ENCODE assay signal across 8 mouse cellular contexts in genomic region chr9:13297122-13297667, GRCm38 (mm10). TPM values are rescaled to one million over a fixed set of nuclear protein-coding genes. Genes with fewer than 3 reads are reported as not detected.
DNase-seq lines count a peak whose midpoint lies in the region; ATAC-seq and TF ChIP-seq lines count a peak whose summit lies in the region.

No protein-coding gene starts in this region.

- no peaks in the 10 kb centered on the region for H3K27me3 ChIP-seq in kidney, embryonic 15.5 days
- no peaks in the 10 kb centered on the region for H3K27me3 ChIP-seq in forebrain, embryonic 15.5 days
- no peaks in the 10 kb centered on the region for H3K27me3 ChIP-seq in limb, embryonic 12.5 days
- no peaks in the 10 kb centered on the region for H3K27me3 ChIP-seq in small intestine, adult 2 months (ENCODE audit: control insufficient read depth, insufficient read depth, low read length)

- ATAC-seq in kidney, embryonic 15.5 days (replicated peaks; ENCODE audit: low FRiP score): peak; percentile 1; the same call in 1 of the 2 replicates
- no peak for ATAC-seq in forebrain, embryonic 15.5 days (replicated peaks)
- no peak for ATAC-seq in limb, embryonic 12.5 days (ENCODE audit: insufficient number of reproducible peaks, insufficient read depth, low FRiP score, low TSS enrichment, low read depth)

- H3K27ac ChIP-seq in kidney, embryonic 15.5 days: peak overlapping the region; percentile 84
- peak overlapping the region; percentile 76 for H3K27ac ChIP-seq in forebrain, embryonic 15.5 days (replicated peaks)
- peak overlapping the region; percentile 84 for H3K27ac ChIP-seq in limb, embryonic 12.5 days
- peak overlapping the region; percentile 34 for H3K27ac ChIP-seq in small intestine, adult 2 months (ENCODE audit: insufficient read depth, low read depth, low read length)

- peak overlapping the region; percentile 91 for H3K4me2 ChIP-seq in kidney, embryonic 15.5 days
- peak overlapping the region; percentile 95 for H3K4me2 ChIP-seq in forebrain, embryonic 15.5 days (replicated peaks)
- H3K4me2 ChIP-seq in limb, embryonic 12.5 days: peak overlapping the region; percentile 96

- TF ChIP-seq POLR2A in small intestine, adult 2 months (IDR thresholded peaks at IDR 0.05; ENCODE audit: low read depth, low read length): no peak

- H3K9ac ChIP-seq in kidney, embryonic 15.5 days: peak overlapping the region; percentile 59
- H3K9ac ChIP-seq in forebrain, embryonic 15.5 days (replicated peaks): peak overlapping the region; percentile 59
- H3K9ac ChIP-seq in limb, embryonic 12.5 days (replicated peaks): peak overlapping the region; percentile 70

- DNase-seq in kidney, postnatal 25 days: no peak
- peak; percentile 12 for DNase-seq in T-cell, adult 2 months (ENCODE audit: low spot score)
- no peak for DNase-seq in testis, postnatal 10 days (ENCODE audit: low spot score)
- no peak for DNase-seq in embryo, embryonic 10 days (ENCODE audit: low spot score)

- H3K4me1 ChIP-seq in kidney, embryonic 15.5 days: peaks cover 45% of the 10 kb centered on the region
- H3K4me1 ChIP-seq in forebrain, embryonic 15.5 days: peaks cover 48% of the 10 kb centered on the region
- peaks cover 47% of the 10 kb centered on the region for H3K4me1 ChIP-seq in limb, embryonic 12.5 days (replicated peaks)
- peaks cover 10% of the 10 kb centered on the region for H3K4me1 ChIP-seq in small intestine, adult 2 months (ENCODE audit: control insufficient read depth, insufficient read depth, insufficient read length, low read length)

- no peaks in the 10 kb centered on the region for H3K36me3 ChIP-seq in kidney, embryonic 15.5 days
- H3K36me3 ChIP-seq in forebrain, embryonic 15.5 days: no peaks in the 10 kb centered on the region
- H3K36me3 ChIP-seq in limb, embryonic 12.5 days: no peaks in the 10 kb centered on the region
- H3K36me3 ChIP-seq in small intestine, adult 2 months (ENCODE audit: control insufficient read depth, insufficient read depth, low read length): no peaks in the 10 kb centered on the region

- H3K9me3 ChIP-seq in kidney, embryonic 15.5 days (replicated peaks): no peaks in the 10 kb centered on the region
- no peaks in the 10 kb centered on the region for H3K9me3 ChIP-seq in forebrain, embryonic 15.5 days
- no peaks in the 10 kb centered on the region for H3K9me3 ChIP-seq in limb, embryonic 12.5 days

- H3K4me3 ChIP-seq in kidney, embryonic 15.5 days (replicated peaks): peak overlapping the region; percentile 57
- H3K4me3 ChIP-seq in forebrain, embryonic 15.5 days: peak overlapping the region; percentile 55
- H3K4me3 ChIP-seq in limb, embryonic 12.5 days (replicated peaks): peak overlapping the region; percentile 58
- H3K4me3 ChIP-seq in small intestine, adult 2 months (ENCODE audit: low read depth, low read length): peak overlapping the region; percentile 88

- no peak for TF ChIP-seq CTCF in small intestine, adult 2 months (IDR thresholded peaks at IDR 0.05; ENCODE audit: extremely low read depth, insufficient read length, insufficient replicate concordance, low read depth, low read length)

- WGBS in kidney, embryonic 15.5 days: under 1% methylated on average over 12 of the region's 12 CpGs
- WGBS in forebrain, embryonic 15.5 days: under 1% methylated on average over 12 of the region's 12 CpGs
- WGBS in limb, embryonic 12.5 days: under 1% methylated on average over 12 of the region's 12 CpGs
- WGBS in small intestine, adult 2 months: under 1% methylated on average over 12 of the region's 12 CpGs

RNA-seq across cellular contexts. Expression of gene Maml2, which starts 0.6 kb away (rescaled TPM):
- polyA plus RNA-seq in kidney, embryonic 15.5 days (2015; fragmentation: Nextera tagmentation; extraction: Ambion mirVana): 10.5 and 11.4 TPM in 2 replicates
- polyA plus RNA-seq in forebrain, embryonic 15.5 days (2015; fragmentation: Nextera tagmentation; extraction: Ambion mirVana): 8.1 and 9.3 TPM in 2 replicates
- polyA plus RNA-seq in limb, embryonic 12.5 days (2016; fragmentation: Nextera tagmentation; extraction: Ambion mirVana): 12.2 and 12.5 TPM in 2 replicates
- polyA plus RNA-seq in small intestine, adult 2 months (2012; rRNA removed): 1.6 and 2.8 TPM in 2 replicates

RNA-seq across cellular contexts. Expression of gene Ccdc82, which starts 50.4 kb away (rescaled TPM):
- polyA plus RNA-seq in kidney, embryonic 15.5 days (2015; fragmentation: Nextera tagmentation; extraction: Ambion mirVana): 9.3 TPM in 2 replicates
- 10.9 and 11.0 TPM in 2 replicates for polyA plus RNA-seq in forebrain, embryonic 15.5 days (2015; fragmentation: Nextera tagmentation; extraction: Ambion mirVana)
- polyA plus RNA-seq in limb, embryonic 12.5 days (2016; fragmentation: Nextera tagmentation; extraction: Ambion mirVana): 5.5 and 6.0 TPM in 2 replicates
- 1.7 and 4.1 TPM in 2 replicates for polyA plus RNA-seq in small intestine, adult 2 months (2012; rRNA removed)

RNA-seq across cellular contexts. Expression of gene Jrkl, which starts 51.6 kb away (rescaled TPM):
- 9.0 and 10.0 TPM in 2 replicates for polyA plus RNA-seq in kidney, embryonic 15.5 days (2015; fragmentation: Nextera tagmentation; extraction: Ambion mirVana)
- polyA plus RNA-seq in forebrain, embryonic 15.5 days (2015; fragmentation: Nextera tagmentation; extraction: Ambion mirVana): 13.2 and 13.6 TPM in 2 replicates
- 10.9 and 11.4 TPM in 2 replicates for polyA plus RNA-seq in limb, embryonic 12.5 days (2016; fragmentation: Nextera tagmentation; extraction: Ambion mirVana)
- 0.03 and 0.09 TPM in 2 replicates for polyA plus RNA-seq in small intestine, adult 2 months (2012; rRNA removed)

Comparison
In these comparisons a context has a peak if more than half of its experiments do, and no peak if none do; other contexts are left out.
1. H3K27ac ChIP-seq: peak in every context shown above with its lines; median percentile 84 in kidney, embryonic 15.5 days; 84 in limb, embryonic 12.5 days; 76 in forebrain, embryonic 15.5 days; 34 in small intestine, adult 2 months.